Mouse (Mus musculus): ENCODE data around the gene Nmt2. TPM values are rescaled to one million over a fixed set of nuclear protein-coding genes. Genes with fewer than 3 reads are reported as not detected.

Gene Nmt2
- total RNA-seq (2021), result 10 to 100 TPM; 82.6 to 91.0 TPM
- long read RNA-seq, full-length matches to known transcripts, result 7 of 15 reads
- long read RNA-seq, partial matches to known transcripts, result 1 of 15 reads
- long read RNA-seq, other reads (novel, unspliced or antisense), result 7 of 15 reads

DNA sequence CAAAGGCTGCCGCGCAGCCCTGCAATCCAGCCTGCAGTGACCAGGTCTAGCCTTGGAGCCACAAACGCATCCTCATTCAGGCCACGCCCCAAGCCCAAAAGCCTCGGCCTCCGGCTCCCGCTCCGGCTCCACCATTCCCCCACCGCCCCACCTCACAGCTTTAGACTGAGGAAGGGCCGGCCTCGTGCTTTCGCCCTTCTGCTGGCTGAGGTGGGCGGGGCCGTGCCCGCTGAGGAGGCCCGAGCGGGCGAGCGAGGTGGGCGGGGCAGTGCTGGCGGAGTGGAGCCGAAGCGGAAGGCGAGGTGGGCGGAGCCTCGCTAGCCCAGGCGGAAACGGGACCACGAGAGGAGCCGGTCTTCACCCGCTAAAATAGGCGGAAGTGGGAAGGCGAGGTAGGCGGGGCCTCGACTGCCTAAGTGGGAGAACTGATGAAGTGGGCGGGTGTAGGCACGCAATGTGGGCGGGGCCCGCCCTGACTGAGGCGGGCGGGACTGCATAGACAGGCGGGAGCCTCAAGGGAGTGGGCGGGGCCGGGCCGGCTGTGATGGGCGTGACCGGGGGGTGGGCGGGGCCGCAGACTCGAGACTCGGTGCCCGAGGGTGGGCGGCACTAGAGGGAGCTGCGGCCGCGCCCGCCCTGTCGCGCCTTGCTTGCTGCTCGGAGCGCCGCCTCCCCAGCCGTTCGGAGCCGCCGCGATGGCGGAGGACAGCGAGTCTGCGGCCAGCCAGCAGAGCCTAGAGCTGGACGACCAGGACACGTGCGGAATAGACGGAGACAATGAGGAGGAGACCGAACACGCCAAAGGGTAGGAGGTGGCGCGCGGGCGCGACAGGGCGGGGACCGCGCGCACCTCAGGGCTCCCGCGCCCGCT is at the start of gene Nmt2:
Gene Nmt2 (plus strand): TSS at position 611 of the 871 bp plus-strand sequence.
- DNase-seq (ENCODE audit: low spot score in 2 of 2), result peak; percentile 99

DNA sequence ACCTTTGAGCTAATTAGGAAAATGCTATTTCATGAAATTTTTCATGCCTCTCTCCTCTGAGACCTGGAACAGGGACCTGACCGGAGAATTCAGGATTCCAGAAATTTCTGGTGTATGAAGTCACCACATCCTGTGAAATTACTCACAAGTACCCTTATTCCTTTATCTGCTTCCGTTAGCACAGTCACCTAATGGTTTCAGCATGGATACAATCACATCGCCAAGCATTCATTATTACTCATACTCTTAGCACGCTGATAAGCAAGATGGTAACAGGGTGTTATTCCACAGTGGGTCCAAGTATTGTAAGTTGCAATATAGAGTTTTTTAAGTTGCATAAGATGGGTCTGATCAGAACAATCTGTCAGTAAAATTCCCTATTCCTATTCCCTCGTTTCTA is 44.8 kb upstream of the Nmt2 start:
- no peak for DNase-seq (ENCODE audit: low spot score in 2 of 2)

DNA sequence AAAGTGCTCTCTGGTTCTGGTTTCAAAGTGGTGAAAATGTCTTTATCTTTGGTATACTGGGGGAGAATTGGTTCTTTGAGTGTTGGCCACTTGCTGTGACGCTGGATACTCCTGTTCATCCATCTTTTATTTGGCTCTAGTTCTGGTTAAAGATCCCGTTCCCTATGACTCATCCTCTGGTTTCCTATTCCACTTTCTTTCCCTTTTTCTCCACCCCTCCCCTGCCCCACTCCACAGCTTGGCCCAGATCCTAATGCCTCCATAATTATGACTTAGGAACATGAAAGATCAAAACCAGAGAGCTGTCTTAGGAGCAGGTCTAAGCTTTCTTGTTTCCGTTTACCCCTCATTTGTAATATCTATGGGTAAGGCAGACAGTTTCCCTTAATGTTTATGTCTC is 39.8 kb upstream of the Nmt2 start:
- no peak for DNase-seq (ENCODE audit: low spot score in 2 of 2)

DNA sequence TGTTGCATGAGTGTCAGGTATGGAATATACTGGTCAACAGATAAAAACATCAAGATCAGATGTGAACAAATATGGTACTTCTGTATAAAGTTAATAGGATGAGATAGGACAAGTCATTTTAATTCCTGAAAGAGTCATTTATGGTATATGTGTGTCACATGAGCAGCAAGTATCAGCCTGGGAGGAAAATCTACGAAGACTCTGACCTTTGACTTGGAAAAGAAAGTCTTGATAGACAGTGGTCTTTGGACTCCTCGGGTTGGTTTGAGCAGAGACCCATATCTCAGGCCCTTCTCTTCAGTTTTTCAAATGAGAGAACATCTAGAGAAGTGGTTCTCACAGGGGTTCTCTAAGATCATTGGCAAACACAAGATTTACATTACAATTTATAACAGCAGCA is 32.7 kb upstream of the Nmt2 start:
- DNase-seq (ENCODE audit: low spot score in 2 of 2), result no peak

DNA sequence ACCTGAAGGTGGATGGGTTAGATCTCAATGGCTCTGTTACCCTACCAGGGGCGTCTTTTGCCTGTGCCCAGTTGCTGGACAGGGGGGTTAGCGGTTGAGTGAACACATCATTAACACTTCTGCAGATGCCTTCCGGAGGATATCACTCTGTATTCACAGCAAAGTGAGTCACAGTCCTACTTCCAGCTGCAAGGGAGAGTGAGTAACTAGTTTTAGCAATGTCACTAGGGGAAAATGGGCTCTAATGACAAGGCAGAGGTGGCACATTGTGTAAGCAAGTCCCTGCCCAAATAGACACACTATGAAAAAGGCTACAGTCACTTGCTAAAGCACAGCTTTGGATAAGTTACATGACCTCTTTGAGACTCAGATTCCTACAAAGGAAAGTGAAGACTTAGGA is 17.5 kb upstream of the Nmt2 start:
- DNase-seq (ENCODE audit: low spot score in 2 of 2), result no peak

DNA sequence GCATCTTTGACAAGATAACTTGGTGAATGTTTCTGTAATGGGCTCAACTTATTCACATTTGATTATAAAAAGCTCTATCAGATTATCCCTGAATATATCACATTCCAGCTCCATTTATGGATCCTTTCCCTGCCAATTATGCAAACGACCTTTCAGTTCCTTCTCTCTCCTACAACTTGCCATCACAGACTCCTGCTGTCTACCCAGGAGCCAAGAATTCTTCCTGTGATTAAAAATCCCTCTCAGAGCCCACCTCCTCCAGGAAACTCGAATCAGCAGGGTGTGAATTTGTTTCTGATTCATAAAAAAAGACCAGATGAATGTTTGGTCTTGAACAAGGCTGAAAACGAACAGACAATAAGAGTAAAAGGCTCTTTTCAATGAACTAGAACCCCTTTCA is 16.1 kb upstream of the Nmt2 start:
- peak; percentile 15 to 17 for DNase-seq (ENCODE audit: low spot score in 2 of 2)

DNA sequence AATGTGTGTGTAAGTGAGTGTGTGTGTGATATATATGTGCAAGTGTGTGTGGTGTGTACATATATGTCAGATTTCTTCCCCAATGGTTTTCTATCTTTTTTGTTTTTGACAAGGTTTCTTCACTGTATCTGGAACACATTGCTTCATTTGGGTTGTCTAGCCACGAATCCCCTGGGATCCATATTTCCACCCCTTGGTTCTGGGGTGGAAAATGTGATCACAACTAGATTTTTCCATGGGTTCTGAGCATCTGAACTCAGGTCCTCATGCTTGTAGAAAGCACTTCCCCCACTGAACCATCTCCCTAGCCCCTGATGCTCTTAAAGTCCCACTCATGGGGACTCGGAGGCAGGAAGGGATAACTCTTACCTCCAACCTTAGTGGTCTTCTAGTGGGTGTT is 10.7 kb upstream of the Nmt2 start:
- no peak for DNase-seq (ENCODE audit: low spot score in 2 of 2)

DNA sequence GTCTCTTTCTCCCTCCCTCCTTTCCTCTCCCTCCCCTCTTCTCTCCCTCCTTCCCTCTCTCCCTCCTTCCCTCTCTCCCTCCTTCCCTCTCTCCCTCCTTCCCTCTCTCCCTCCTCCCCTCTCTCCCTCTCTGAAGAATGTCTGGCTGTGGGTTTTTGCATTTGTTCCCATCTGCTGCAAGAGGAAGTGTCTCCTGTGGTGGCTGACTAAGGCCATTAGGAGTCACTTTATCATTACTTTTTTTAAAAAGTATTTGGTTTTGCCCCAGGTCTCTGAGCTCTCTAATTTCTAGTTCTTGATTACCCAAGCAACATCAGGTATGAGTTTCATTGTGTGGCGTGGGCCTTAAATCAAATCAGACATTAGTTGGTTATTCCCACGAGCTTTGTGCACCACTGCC is 7.9 kb upstream of the Nmt2 start:
- no peak for DNase-seq (ENCODE audit: low spot score in 2 of 2)

DNA sequence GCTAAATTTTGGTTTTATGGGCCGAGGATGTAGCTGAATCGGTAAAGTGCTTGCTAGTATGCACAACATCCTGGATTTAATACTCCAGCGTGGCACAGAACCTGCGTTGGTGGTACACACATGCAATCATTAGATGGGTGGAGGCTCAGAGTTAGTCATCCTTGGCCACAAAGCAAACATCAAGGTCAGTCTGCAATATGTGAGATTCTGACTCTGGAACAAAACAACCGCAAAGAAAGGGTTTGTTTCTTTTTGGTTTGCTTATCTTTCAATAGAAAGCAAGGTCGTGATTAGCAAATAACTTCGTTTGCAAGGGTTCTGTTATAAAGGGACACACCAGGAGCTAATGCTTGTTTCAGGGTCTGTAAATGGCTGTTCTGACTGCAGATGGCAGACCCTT is 6.5 kb upstream of the Nmt2 start:
- DNase-seq (ENCODE audit: low spot score in 2 of 2), result no peak

DNA sequence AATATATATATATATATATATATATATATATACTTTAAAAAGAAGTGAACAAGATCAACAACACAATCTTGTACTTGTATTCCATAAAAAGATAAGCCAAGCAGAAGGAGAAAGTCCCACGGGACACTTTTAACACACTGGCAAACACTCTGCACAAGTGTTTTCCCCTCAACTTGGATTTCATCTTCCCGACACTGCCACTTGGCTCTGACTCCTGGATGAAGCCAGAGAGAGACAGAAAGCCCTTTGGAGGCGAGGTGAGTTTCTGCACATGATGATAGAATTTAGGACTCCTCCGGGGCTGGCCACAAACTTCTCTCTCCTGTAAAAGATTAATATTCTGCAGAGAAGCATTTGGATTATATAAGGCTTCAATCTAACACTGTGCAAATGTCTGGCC is 2.7 kb upstream of the Nmt2 start:
- DNase-seq (ENCODE audit: low spot score in 2 of 2), result no peak

DNA sequence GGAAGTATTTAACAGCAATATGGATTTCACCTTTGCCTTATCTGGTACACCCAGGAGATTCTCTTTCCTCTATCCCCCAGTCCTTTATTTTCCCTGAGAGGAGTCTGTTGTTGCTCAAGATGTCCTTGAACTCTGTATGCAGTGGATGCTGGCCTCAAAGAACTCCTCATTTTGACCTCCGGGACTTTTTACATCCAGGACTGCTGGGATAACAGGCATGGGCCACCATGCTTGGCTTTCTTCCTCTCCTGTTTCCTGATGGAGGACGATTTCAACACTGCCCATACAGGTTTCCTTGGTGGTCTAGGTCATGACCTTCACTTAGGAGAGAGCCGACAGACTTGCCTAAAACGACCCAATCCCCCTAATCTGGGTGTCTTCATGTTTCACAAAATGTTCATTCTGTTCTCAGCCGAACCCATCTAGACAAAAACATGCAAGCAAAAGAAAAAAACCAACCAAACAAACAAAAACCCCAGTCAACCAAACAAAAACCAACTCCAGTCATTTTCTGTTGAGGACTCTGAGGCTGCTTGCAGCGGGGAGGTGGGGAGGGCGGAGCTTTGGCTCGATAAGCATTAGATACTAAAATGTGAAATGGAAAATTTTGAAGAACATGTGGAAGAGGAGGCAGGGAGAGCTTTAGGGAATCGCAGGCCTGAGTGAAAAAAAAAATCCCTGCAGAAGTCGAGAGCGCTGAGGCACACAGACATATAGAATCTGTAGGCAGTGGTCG is 978 bp upstream of the Nmt2 start:
- DNase-seq (ENCODE audit: low spot score in 2 of 2), result no peak

DNA sequence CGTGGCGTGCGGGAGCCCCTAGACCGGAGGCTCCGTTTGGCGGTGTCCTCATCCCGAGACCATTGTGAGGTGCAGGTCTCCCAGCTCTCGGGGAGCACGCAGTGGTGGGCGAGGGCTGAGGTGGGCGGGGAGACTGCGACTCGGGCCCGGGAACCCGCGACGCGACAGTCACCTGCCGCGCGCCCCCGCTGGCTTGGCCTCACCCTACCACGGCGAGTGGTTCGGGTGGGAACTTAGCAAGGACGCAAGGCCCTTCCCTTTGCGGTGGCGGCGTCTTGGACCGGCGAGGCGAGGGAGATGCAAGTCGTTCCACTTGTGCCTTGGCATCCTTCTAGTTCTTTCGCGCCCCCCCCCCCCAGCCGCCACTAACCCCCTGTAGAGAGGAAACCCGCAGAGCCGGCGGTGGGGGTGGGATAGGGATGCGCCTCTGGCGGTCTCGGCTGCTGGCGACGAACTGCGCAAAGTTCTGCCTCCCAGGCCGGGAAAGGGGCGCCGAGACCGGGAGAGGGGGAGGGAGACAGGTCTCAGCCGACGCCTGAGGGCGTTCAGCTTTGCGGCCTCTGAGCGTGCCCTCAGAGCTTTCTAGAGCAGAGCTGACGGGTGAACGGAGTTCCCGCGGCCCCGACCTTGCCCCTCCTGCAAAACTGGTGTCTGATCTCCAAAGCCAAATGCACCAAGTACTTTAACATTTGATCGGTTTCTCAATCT is 615 bp downstream of the Nmt2 start:
- DNase-seq (ENCODE audit: low spot score in 2 of 2), result peak; percentile 56 to 61

DNA sequence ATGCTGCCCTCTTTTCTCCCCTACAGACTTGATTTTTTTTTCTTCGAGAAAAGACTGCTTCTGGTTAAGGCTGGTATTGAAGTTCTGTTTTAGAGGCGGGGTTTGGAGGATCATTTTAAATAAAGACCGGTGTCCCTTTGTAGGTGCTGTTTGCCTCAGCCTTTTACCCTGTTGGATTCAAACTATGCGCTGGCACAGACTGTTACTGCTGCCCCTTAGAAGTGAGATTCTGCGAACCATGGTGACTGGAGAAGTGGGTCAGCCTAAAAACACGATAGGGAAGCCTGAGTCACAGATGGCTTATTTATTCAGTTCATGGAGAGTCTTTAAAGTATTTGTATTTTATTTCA is 1.1 kb downstream of the Nmt2 start:
- no peak for DNase-seq (ENCODE audit: low spot score in 2 of 2)

DNA sequence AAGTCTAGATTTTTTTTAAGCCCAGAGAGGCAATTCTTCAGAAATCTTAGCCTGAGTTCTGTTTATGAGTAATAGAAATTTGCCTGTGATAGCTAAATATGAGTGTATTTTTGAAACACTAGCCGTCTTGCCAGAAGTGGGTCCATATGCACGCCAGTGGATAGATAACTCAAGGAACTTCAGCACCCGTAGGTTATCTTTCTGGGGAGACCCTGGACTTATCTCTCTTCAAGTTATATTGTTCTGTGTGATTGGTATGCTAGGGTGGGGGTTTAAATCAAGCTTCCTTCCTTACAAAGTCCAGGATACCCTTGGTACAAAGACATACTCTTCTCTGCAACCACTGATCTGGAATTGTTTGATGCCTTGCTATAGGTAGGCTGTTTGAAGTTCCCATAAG is 1.7 kb downstream of the Nmt2 start:
- no peak for DNase-seq (ENCODE audit: low spot score in 2 of 2)

DNA sequence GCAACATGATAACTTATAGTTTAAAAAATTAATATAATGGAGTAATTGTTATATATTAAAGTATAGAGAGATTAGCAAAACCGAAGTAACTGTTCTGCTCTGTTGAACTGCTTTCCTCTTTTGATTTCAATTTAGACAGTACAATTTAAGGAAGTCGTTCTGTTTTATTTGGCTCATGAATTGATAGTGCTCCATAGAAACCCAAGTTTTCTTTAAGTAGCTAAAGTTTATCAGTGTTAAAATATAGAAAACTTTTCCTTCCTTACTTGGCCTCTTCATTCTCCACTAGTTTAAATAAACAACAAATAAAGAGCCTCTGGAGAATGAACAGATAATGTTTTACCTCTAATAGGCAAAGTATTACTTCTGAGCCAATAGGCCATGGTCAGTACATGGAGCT is 2.2 kb downstream of the Nmt2 start:
- DNase-seq (ENCODE audit: low spot score in 2 of 2), result no peak

DNA sequence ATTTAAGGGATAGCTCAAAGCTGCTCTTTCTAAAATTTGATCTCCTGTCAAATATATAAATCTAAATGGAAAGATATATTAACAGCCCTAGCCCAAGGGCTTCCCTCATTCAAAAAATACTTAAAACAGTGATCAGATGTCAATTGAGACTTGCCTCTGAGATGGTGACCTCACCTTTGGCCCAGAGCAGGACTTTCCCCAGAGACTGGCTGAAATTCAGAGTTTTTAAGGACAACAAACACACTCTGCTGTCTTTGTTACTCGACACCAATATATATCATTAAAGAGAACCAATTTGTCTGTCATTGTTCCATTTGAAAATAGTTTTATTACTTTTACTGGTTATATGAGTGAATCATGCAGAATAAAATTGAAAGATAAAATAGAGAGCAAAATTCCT is 5.6 kb downstream of the Nmt2 start:
- DNase-seq (ENCODE audit: low spot score in 2 of 2), result no peak

DNA sequence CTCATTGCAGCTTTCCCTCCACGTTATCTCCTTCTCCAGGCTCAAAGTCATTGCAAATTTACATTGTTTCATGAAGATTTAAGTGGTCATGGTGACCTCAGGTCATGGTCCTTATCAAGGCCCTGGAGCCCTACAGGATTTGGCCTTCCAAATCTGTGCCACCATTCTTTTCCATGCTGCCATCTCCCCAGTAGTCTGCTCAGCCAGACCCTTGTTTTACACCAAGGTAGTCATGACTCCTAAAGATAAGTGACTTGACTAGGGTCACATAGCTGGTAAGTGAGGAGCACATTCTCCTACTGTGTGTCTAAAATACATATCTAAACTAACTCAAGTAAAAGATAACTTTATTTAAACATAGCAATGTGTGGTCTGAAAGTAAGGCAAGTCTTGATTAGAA is 8.2 kb downstream of the Nmt2 start:
- DNase-seq (ENCODE audit: low spot score in 2 of 2), result no peak

DNA sequence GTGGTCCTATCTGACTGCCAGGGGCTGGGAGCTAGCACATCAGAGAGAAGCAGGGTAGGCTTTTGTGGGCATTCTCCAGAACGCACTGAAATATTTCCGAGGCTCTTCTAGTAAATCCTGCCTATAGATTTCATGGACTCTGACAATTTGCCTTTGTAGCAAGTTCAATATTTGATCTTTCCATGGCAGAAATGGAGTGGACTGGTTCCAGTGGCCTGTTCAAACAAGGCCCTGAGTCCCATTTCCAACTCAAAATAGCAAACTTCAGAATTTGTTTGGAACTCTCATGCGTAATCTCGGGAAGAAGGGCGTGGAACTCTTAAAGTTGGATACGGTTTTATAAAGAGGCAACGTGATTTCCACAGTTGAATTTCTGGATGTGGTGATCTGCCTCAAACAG is 11.8 kb downstream of the Nmt2 start:
- DNase-seq (ENCODE audit: low spot score in 2 of 2), result no peak

DNA sequence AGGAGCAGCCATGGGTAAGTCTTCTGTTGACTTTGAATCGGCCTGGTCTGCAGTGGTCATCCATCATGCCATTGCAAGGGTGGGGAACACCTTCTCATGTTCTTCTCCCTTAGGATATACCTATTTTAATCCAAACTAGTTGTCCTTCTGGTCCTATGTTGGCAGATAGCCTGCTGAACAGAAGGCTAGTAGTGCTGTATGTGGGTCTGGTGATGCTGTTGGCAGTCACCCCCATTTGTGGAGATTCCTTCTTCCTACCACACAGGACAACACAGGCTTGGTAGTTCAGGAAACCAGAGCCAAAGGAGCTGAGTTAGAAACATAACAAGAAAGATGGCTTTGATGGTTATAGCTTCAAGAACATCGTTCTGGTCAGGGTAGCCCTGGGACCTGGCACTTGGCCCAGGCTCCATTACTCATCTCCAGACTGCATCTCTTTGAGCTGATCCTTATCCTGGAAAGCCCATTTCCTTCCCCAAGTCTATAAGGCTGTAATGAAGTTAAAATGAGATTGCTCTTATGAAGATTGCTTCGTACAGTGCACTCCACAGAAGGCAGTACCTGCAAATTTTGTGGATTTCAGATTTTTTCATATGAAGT is 21.5 kb downstream of the Nmt2 start:
- DNase-seq (ENCODE audit: low spot score in 2 of 2), result peak; percentile 19 to 69

DNA sequence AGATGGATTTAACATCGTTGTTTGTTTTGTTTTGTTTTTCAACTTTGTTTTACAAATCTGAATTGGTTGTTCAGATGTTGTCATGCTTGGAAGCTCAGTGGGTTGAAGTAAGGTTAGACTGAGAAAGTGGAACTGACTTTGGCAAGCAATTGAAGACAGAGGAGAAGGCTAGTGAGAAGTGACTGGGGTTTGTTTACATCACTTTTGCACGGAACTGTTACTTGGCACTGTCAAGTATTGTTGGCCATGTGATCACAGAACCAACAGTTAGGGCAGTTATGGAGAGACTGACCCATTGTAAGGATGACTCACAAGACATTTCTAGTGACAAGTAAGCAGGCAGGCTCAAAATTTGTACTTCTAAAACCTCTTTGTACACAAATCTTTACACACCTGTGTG is 39.1 kb downstream of the Nmt2 start:
- no peak for DNase-seq (ENCODE audit: low spot score in 2 of 2)

DNA sequence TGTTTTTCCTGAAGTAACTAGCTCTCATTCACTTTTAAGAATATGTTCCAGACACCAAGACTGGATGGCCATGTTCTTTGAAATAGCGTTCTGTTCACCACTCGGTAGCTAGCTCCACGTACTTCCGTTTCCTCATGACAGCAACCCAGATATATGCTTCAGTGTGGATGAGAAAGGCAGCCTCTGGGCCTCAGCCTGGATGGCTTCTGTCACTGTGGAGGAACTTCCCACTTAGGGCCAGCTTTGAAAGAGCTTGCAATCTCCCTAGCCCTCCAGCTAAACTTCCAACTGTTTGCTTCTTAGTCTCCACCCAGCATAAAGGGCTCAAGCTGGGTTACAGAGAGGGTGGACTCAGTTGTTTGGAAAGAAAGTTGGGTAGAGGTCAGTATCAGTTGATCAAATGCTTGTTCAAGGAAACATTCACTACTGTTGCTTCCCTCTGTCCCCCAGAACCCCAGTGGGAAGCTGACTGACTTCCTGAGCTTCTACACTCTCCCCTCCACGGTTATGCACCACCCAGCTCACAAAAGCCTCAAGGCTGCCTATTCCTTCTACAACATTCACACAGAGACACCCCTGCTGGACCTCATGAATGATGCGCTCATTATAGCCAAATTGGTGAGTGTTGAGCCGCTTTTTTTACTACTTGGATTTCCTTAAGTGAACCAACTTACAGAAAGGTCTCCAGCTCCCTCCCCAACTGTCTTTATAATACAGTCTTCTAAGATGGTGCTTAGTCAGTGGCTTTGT is 40.5 kb downstream of the Nmt2 start:
- no peak for DNase-seq (ENCODE audit: low spot score in 2 of 2)
